Mouse (Mus musculus) forebrain, embryonic 12.5 days (tissue): Measurements from ENCODE around the gene Gpc5. TPM values are rescaled to one million over a fixed set of nuclear protein-coding genes. Genes with fewer than 3 reads are reported as not detected.

Experiments
- microRNA counts: library from miRNA; unstranded; fragments of <30 nt; microRNA quantifications from one replicate; lab custom pipeline; 2017
- microRNA-seq: library from miRNA; unstranded; fragments of <30 nt; microRNA quantifications from one replicate; pipeline ENCODE4, GENCODE M21; 2017
- polyA plus RNA-seq: library from polyadenylated mRNA; unstranded; fragments of >200 nt; fragmentation: Nextera tagmentation; extraction: Ambion mirVana; gene quantifications from 2 replicates; pipeline ENCODE4 v1.2.1, GENCODE M21; 2016

Gene Gpc5
- polyA plus RNA-seq, 1 experiment from 2014 or later, result 1.3 TPM

MicroRNAs within 50 kb of the gene (microRNA counts, 519-probe panel; counts per million panel counts)
- microRNA mmu-miR-18a (lab: Ali Mortazavi, UCI) (5,405 counts per million, percentile 74 among the panel's probes with 10 or more counts), microRNA mmu-miR-19a (lab: Ali Mortazavi, UCI) (7,620 counts per million, percentile 95 among the panel's probes with 10 or more counts), microRNA mmu-miR-19b (lab: Ali Mortazavi, UCI) (6,961 counts per million, percentile 92 among the panel's probes with 10 or more counts), microRNA mmu-miR-20a+mmu-miR-20b (lab: Ali Mortazavi, UCI) (8,562 counts per million, percentile 99 among the panel's probes with 10 or more counts), microRNA mmu-miR-92a (lab: Ali Mortazavi, UCI) (2,589 counts per million, percentile 18 among the panel's probes with 10 or more counts)

Small RNA genes lying within 50 kb of the gene (microRNA-seq; reads per million reads assigned to microRNA genes)
- gene Mir17 (64,278 reads per million, percentile 100 among the genes with 10 or more reads in this experiment), gene Mir18 (10,685 reads per million, percentile 95 among the genes with 10 or more reads in this experiment), gene Mir19a (149 reads per million, percentile 53 among the genes with 10 or more reads in this experiment), gene Mir19b-1 (35.9 reads per million, percentile 41 among the genes with 10 or more reads in this experiment), gene Mir20a (26,579 reads per million, percentile 99 among the genes with 10 or more reads in this experiment), gene Mir92-1 (7,973 reads per million, percentile 94 among the genes with 10 or more reads in this experiment)
